In the genomic region with DNA sequence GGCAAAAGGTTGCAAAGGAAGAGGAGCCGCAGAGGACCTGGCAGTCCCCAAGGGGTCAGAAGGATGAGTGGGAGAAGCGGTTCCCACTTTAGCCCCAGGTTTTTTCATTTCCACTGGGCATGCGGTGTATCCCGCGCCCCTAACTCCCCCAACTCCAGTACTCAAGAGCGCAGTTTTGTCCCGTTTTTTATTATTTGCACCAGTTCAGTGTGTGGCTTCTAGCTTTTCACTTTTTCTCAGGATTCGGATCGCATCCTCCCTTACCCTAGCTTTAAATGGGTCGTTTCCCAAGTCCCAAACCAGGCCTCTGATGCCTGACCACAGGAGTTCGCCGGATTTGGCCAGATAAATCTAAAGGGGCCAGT, we compare ENCODE assay signal across 9 mouse cellular contexts. TPM values are rescaled to one million over a fixed set of nuclear protein-coding genes. Genes with fewer than 3 reads are reported as not detected.
DNase-seq lines count a peak whose midpoint lies in the region; ATAC-seq and TF ChIP-seq lines count a peak whose summit lies in the region.
"Had no signal": no experiment of that assay in that cellular context is flagged by ENCODE, and none has a peak within 500 bp of the region (broad histone marks: within the 10 kb centered on the region; RNA-seq: fewer than 3 reads in every experiment).

No protein-coding gene starts in this region.

- peaks cover 67% of the 10 kb centered on the region for H3K27me3 ChIP-seq in lung, embryonic 14.5 days (ENCODE audit: insufficient read depth, low read length)
- H3K27me3 ChIP-seq in forebrain, embryonic 12.5 days, result peaks cover 75% of the 10 kb centered on the region
- peaks cover 80% of the 10 kb centered on the region for H3K27me3 ChIP-seq in limb, embryonic 10.5 days (ENCODE audit: low read depth, poor library complexity, severe bottlenecking)
- H3K27me3 ChIP-seq in neural tube, embryonic 15.5 days (replicated peaks), result peaks cover 21% of the 10 kb centered on the region

- peak overlapping the region; percentile 56 for H3K4me3 ChIP-seq in lung, embryonic 14.5 days (ENCODE audit: low read depth, low read length)
- H3K4me3 ChIP-seq in forebrain, embryonic 12.5 days (replicated peaks), result peak overlapping the region; percentile 55
- peak overlapping the region; percentile 86 for H3K4me3 ChIP-seq in limb, embryonic 10.5 days
- peak overlapping the region; percentile 70 for H3K4me3 ChIP-seq in neural tube, embryonic 15.5 days (replicated peaks)

- 5% methylated on average over 12 of the region's 12 CpGs for WGBS in lung, embryonic 14.5 days
- under 1% methylated on average over 12 of the region's 12 CpGs for WGBS in forebrain, embryonic 12.5 days
- WGBS in limb, embryonic 10.5 days, result 2% methylated on average over 12 of the region's 12 CpGs
- WGBS in neural tube, embryonic 15.5 days, result 1% methylated on average over 12 of the region's 12 CpGs

- no peak for TF ChIP-seq CTCF in lung, embryonic 14.5 days (IDR thresholded peaks at IDR 0.05; ENCODE audit: low read depth)

- no peaks in the 10 kb centered on the region for H3K9me3 ChIP-seq in lung, embryonic 14.5 days (ENCODE audit: low read depth, low read length)
- H3K9me3 ChIP-seq in forebrain, embryonic 12.5 days, result no peaks in the 10 kb centered on the region
- H3K9me3 ChIP-seq in limb, embryonic 10.5 days (replicated peaks), result no peaks in the 10 kb centered on the region
- no peaks in the 10 kb centered on the region for H3K9me3 ChIP-seq in neural tube, embryonic 15.5 days (replicated peaks)

- no peak for ATAC-seq in lung, embryonic 14.5 days (ENCODE audit: insufficient read depth)
- no peak for ATAC-seq in forebrain, embryonic 12.5 days (ENCODE audit: low FRiP score)
- peak; percentile 6; the same call in 1 of the 2 replicates for ATAC-seq in neural tube, embryonic 15.5 days (ENCODE audit: low FRiP score)
- ATAC-seq: activated CD4-positive, CD25-positive, alpha-beta regulatory T cell, adult 4 months had no signal

- H3K4me1 ChIP-seq in lung, embryonic 14.5 days (ENCODE audit: insufficient read depth), result no peaks in the 10 kb centered on the region
- peaks cover 40% of the 10 kb centered on the region for H3K4me1 ChIP-seq in forebrain, embryonic 12.5 days
- peaks cover 73% of the 10 kb centered on the region for H3K4me1 ChIP-seq in limb, embryonic 10.5 days
- peaks cover 48% of the 10 kb centered on the region for H3K4me1 ChIP-seq in neural tube, embryonic 15.5 days

- H3K27ac ChIP-seq in lung, embryonic 14.5 days (ENCODE audit: low read depth), result no peak overlapping the region
- no peak overlapping the region for H3K27ac ChIP-seq in forebrain, embryonic 12.5 days
- peak overlapping the region; percentile 90 for H3K27ac ChIP-seq in limb, embryonic 10.5 days
- H3K27ac ChIP-seq in neural tube, embryonic 15.5 days (replicated peaks), result 0 out of 2 replicates have a peak overlapping the region, but pooled peaks have one; percentile 18

- no peak for DNase-seq in lung, embryonic 14.5 days
- no peak for DNase-seq in lung, postnatal 4 days
- DNase-seq in limb, embryonic 10.5 days (ENCODE audit: low spot score), result no peak
- DNase-seq in frontal cortex, adult 2 months (ENCODE audit: extremely low spot score in 1 of 2, low spot score in 1 of 2), result no peak
- no peak for DNase-seq in embryo, embryonic 11 days
- DNase-seq: thymus, postnatal 25 days had no signal

- peak overlapping the region; percentile 96 for H3K4me2 ChIP-seq in lung, embryonic 14.5 days
- peak overlapping the region; percentile 90 for H3K4me2 ChIP-seq in forebrain, embryonic 12.5 days
- H3K4me2 ChIP-seq in neural tube, embryonic 15.5 days, result peak overlapping the region; percentile 97

- peak overlapping the region; percentile 46 for H3K9ac ChIP-seq in lung, embryonic 14.5 days
- peak overlapping the region; percentile 57; the same call in 1 of the 2 replicates for H3K9ac ChIP-seq in forebrain, embryonic 12.5 days
- peak overlapping the region; percentile 72 for H3K9ac ChIP-seq in neural tube, embryonic 15.5 days (replicated peaks)

- H3K36me3 ChIP-seq in lung, embryonic 14.5 days (ENCODE audit: insufficient read depth), result no peaks in the 10 kb centered on the region
- no peaks in the 10 kb centered on the region for H3K36me3 ChIP-seq in forebrain, embryonic 12.5 days (replicated peaks)
- H3K36me3 ChIP-seq in limb, embryonic 10.5 days, result peaks cover 18% of the 10 kb centered on the region
- no peaks in the 10 kb centered on the region for H3K36me3 ChIP-seq in neural tube, embryonic 15.5 days

RNA-seq across cellular contexts. Expression of a gene that starts 0.5 kb away (rescaled TPM):
- 0.71 and 1.2 TPM in 2 replicates for polyA plus RNA-seq in lung, embryonic 14.5 days (2014; fragmentation: Nextera tagmentation; extraction: Ambion mirVana)
- polyA plus RNA-seq in forebrain, embryonic 12.5 days (2016; fragmentation: Nextera tagmentation; extraction: Ambion mirVana), result 3.5 and 5.6 TPM in 2 replicates
- polyA plus RNA-seq in limb, embryonic 10.5 days (2016; fragmentation: Nextera tagmentation; extraction: Ambion mirVana), result 19.7 and 29.3 TPM in 2 replicates
- 9.7 and 10.8 TPM in 2 replicates for polyA plus RNA-seq in neural tube, embryonic 15.5 days (2015; fragmentation: Nextera tagmentation; extraction: Ambion mirVana)
- polyA plus RNA-seq in frontal cortex, adult 2 months (2012; rRNA removed), result 13.4 and 16.1 TPM in 2 replicates
- polyA plus RNA-seq: activated CD4-positive, CD25-positive, alpha-beta regulatory T cell, adult 4 months had no signal

Comparison
In these comparisons a context has a peak if more than half of its experiments do, and no peak if none do; other contexts are left out.
1. H3K27ac ChIP-seq: peak in limb, embryonic 10.5 days (single experiment) and neural tube, embryonic 15.5 days (single experiment); none in lung, embryonic 14.5 days (single experiment) and forebrain, embryonic 12.5 days (single experiment).
2. Peak in every context shown above with its lines, with median percentiles within 50 percentile points of each other: H3K4me2 ChIP-seq, H3K4me3 ChIP-seq and H3K9ac ChIP-seq.